Mouse (Mus musculus): ENCODE results near the gene Snx1.

Snx1 gene

DNA sequence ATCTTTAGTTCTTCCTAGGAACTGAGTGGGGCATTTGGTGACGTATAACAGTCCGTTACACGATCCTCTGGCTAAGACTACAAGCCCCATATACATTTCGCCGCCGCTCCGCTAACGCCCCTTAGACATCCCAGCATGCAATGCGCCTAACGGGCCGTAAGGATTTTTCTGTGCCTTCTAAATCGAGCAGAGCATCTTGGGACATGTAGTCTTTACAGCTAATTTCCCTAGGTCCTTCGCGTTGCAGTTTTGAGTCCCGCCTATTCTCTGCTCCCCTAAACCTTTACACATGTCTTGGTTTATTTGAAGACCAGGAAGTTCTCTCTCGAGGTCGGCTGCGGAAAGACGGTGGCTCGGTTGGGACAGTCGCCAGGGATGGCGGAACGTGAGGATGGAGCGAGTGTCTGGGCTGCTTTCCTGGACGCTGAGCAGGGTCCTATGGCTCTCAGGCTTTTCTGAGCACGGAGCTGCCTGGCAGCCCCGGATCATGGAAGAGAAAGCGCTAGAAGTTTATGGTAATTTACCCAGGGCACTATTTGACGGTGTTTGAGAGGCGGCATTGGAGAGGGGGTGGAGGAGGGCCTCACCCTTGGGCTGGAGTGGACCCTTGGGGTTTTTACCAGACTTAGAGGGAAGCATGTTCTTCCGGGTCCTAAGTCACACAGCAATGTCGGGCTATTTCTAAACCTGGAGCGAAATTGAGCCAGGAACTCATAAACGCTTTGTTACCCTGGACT, at the start of gene Snx1, which contains the start of gene Ciao2a:
Snx1 (minus strand) TSS at position 132 of the 737 bp plus-strand sequence.
Ciao2a (plus strand) TSS at position 156 of the 737 bp plus-strand sequence.
- DNase-seq (ENCODE audit: low read depth in 1 of 2, low spot score in 2 of 2), result peak; percentile 88 to 91

DNA sequence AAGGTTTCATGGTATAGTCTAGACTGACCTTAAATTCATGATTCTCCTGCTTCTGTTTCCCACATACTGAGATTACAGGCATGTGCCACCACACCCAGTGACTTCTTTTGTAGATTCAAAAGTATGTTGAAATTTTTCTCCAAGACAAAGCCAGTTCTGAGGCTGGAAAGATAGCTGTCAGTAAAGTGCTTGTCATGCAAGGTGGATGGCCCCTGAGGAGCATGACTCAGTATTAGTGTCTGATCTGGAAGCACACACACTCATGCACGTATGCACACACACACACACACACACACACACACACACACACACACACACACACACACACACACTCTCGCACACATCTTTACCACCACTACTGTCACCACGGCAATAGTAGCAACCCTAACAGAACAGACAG, 48.6 kb upstream of the Snx1 start:
- no peak for DNase-seq (ENCODE audit: low read depth in 1 of 2, low spot score in 2 of 2)

DNA sequence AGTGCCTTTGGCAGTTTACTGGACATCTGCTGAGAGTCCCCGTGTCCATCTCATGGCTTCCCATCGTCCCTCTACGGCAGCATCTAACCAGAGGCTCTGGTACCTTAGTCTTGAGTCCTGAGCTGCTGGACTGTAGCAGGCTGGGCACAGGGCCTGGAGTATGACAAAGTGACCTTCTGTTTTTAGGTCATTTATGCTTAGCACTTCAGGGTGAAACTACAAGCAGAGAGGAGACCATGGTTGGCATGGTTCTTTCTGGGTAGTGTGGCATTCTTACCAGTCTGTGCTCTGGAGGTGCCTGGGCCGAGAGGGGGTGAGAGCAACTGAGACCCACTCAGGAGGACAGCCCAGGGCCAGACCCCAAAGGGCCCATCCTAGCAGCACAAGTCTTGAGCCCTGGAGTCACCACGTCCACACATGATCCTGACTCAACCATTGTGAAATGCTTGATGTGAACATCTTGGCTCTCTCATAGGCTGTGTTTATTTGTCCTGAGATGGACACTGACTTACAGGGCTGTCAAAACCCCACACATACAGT, 47.0 kb upstream of the Snx1 start:
- no peak for DNase-seq (ENCODE audit: low read depth in 1 of 2, low spot score in 2 of 2)

DNA sequence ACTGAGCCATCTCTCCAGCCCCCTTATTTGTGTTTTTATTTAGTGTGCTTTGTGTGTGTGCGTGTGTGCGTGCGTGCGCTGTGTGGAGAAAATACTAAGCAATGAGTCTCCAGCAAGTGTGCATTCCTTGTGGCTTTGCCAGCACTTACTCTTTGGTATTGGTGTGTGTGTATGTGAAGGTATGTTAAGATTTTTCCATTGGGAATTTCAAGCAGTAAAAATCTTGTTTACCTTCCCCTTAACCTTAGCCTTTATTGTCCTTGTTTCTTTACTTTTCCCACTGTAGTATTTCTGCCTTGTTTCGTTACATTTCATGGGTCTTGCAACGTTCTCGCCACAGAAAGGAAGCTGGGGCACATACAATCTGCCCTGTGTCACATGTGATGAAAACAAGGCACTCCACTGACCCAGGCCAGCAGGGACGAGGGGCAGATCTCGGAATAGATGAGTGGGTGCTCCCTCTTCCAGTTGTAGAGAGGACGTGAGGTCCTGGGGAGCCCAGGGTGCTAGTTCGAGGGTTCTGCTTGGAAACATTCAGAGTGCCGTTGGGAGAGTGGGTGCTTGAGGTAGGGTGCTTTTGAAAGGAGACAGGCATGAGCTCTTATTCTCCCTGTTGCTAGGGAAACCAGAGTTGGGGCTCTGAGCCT, 45.0 kb upstream of the Snx1 start:
- no peak for DNase-seq (ENCODE audit: low read depth in 1 of 2, low spot score in 2 of 2)

DNA sequence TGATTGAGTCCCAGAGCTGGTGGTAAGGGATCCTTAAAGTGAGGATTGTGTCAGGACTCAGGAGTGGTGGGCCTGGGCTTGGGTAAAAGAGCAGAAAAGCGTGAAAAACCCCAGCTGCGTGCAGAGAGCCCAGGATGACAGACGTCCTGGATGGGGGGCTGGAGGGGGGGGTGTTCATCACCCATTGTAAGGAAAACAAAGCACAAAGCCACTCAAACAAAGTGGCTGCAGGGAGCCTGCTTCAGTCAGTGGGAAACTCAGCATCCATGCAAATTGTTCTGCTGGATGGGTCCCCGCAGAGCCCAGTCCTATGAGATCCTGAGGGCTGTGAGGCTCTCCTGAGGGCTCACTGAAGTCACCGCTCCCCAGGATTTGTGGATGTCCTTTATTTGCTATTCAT, 44.1 kb upstream of the Snx1 start:
- DNase-seq (ENCODE audit: low read depth in 1 of 2, low spot score in 2 of 2), result no peak

DNA sequence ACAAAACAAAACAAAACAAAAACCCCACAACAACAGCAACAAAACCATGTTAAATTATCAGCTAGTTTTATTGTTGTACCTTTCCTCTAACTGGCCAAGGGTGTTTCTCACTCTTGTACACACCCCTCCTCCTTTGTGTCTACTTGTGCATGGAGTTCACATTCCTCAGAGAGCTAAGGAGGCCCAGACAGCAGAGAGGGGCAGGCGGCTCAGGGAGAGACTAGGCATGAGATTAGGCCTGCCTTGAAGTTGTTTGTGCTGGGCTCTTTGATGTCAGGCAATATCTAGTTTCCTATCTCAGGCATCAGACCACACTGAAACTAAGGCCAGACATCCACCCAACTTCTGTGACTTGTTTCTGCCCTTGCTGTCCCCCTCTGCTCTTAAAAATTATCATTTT, 41.8 kb upstream of the Snx1 start:
- DNase-seq (ENCODE audit: low read depth in 1 of 2, low spot score in 2 of 2), result no peak

DNA sequence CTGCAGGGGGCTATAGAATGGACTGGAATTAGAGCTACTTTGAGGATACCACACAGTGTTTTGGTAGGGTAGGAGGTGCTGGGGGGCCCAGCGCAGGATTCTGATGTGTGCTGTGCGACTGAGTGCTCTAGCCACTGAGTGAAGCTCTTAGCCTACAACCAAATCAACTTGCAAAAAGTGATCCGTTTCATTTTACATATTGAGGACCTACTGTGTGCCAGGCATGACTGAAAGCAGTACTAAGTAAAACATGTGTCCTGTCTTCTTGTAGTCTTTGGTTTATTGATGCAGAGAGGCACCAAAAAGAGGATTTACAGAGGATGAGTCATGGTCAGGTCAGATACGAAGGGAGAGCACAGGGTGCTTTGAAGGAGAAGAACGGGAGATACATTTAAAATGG, 40.8 kb upstream of the Snx1 start:
- no peak for DNase-seq (ENCODE audit: low read depth in 1 of 2, low spot score in 2 of 2)

DNA sequence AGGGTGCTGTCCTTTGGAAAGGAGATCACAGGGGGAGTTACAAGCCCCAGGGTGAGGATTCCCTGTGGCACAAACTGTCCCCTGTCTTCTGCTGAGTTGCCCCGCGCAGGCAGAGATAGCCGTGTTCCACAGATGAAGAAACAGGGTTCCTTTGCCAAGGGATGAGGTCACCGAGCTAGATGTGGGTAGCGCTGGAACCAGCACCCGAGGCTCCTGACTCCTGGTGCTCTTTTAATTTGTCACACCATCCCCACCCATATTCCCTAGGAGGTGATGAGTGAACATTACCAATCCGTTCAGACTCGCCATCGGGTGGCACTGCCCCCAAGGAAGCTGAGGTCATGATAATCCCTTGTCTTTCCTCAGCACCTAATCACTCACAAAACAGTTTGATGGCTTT, 36.6 kb upstream of the Snx1 start:
- no peak for DNase-seq (ENCODE audit: low read depth in 1 of 2, low spot score in 2 of 2)

DNA sequence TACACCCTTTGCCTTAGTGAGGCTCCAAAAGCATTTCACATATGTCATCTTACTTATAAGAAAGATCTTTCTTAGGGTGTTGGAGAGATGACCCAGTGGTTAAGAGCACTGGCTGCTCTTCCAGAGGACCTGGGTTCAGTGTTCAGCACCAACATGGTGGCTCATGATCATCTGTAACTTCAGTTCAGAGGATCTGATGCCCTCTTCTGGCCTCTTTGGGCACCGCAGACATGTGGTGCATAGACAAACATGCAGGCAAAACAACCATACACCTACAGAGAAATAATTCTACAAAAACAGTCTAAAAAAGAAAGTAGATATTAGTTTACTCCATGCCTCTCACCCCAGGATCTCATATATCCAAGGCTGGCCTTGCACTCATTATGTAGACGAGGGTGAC, 33.8 kb upstream of the Snx1 start:
- no peak for DNase-seq (ENCODE audit: low read depth in 1 of 2, low spot score in 2 of 2)

DNA sequence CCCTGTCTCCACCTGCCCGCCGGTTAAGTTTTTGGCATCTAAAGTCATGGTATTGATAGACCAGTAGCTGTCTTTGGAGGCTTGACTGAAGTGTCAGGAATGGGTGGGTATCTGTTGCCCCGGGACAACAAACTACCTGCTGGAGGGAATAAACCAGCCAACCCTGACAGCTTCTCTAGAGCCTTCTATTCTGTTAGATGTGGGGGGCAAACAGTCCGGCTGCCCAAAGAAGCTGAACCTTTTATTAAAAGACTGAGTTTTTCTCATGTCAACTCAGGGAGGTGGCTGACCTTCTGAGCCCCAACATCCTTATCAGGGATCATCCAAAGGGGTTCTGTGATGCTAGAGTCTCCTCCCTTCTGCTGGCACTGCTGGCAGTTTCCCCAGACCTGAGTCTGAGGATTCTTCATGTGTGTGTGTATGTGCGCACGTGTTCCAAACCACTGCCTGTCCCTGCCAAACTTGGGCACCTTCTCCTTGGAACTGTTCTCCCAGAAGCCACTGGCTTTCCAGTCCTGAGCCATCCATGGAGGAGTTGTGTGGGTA, 32.6 kb upstream of the Snx1 start:
- DNase-seq (ENCODE audit: low read depth in 1 of 2, low spot score in 2 of 2), result no peak

DNA sequence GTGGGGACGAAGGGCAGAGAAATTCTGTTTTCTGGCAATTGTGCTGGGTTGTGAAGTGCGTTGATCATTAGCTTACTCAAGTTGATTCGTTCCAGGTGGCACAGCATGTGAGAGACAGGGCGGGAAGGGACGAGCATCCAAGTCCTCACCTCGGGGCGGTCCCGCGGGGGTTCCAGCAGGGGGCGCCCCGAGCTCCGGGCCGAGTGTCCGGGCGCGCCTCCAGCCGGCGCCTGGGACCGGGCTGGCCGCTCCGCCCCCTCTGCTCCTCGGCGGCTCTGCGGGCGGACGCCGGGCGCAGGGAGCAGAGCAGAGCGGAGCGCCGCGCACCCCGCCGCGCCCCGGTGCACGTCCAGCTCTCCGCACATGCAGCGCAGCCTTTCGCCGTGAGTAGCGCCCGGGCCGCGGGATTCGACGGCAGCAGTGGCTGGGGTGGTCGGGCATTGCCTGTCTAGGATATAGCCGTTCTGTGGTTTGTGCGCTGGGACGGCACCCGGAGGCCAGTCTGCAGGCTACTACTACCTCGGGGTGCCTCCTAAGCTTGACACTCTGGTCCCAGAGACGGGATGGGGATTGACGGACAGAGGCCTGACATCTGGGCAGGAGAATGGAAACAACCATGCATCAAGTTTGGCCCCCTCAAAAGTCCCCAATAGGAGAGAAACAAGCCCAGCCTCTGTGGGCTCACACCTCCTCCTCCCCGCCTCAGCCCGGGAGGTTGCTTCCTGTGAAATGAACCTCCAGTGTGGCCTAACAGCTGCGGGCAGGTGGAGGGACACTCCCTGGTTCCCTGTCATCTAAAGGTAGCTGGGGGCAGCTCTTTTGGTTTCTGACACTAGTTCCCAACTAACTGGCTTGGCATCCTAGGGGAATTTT, 31.8 kb upstream of the Snx1 start, which contains the start of gene Dapk2:
Dapk2 (plus strand) TSS at position 266 of the 873 bp plus-strand sequence.
- peak; percentile 45 to 56 for DNase-seq (ENCODE audit: low read depth in 1 of 2, low spot score in 2 of 2)

DNA sequence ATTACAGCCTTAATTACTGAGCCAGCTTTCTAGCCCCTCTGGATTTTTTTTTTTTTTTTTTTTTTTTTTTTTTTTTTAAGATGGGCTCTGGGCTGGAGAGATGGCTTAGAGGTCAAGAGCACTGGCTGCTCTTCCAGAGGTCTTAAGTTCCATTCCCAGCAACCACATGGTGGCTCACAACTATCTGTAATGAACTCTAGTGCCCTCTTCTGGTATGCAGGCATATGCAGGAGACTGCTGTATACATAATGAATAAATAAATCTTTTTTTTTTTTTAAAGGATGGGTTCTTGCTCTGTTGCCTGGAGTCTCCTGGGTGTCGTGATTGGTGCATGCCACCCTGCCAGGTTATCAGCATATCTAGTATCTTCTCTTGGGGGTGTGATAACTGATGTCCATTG, 29.1 kb upstream of the Snx1 start:
- DNase-seq (ENCODE audit: low read depth in 1 of 2, low spot score in 2 of 2), result no peak

DNA sequence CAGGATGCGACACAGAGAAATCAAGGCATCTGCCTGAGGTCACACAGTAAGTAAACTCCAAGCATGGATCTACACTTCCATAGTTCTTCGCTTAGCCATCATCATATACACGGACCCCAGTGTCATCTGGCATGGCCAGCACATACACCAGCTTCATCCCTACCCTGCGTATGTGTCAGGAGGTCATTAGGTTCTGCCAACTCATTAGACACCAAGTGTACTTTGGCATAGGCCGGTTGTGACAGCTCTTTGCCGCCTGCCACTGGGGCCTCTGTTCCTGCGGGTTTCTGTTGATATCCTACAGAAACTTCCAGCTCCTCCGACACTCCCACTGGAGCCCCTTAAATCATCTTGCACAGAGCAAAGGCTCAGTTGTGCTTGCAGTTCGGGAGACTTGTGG, 27.6 kb upstream of the Snx1 start:
- DNase-seq (ENCODE audit: low read depth in 1 of 2, low spot score in 2 of 2), result no peak

DNA sequence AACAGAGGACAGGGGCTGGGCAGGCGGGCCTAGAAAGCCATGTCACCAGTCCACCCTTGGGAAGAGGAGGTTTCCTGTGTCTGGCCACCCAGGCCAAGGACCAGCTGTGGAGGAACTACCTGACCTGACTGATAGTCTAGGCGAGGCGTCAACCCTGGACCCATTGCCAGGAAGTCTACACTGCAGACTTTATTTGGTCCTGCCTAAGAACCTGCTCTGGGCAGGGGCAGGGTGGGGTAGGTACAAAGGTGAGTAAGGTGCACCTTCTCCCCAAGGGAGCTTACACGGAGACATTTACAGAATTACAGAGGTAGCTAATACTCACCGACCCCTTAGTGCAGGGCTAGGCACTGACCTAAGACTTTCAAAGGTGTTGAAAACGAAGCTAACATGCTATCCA, 27.2 kb upstream of the Snx1 start:
- DNase-seq (ENCODE audit: low read depth in 1 of 2, low spot score in 2 of 2), result no peak

DNA sequence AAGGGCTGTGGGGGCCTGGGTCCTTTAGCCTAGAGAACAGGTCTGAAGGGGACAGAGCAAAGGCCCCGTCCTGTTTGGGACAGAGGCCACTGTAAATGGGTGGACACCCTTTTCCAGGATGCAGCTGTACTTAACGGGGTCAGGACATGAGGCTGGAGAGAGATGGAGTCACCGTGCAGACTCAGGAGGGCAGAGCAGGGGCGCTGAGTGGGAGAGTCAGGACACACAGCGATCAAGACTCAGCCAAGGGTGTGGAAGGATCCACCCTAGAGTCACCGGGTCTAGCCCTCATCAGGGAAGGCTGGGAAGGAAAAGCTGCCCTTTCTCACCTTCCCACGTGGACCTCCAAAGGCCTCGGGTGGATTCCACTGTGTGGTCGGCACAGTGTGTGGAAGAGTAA, 25.6 kb upstream of the Snx1 start:
- DNase-seq (ENCODE audit: low read depth in 1 of 2, low spot score in 2 of 2), result no peak

DNA sequence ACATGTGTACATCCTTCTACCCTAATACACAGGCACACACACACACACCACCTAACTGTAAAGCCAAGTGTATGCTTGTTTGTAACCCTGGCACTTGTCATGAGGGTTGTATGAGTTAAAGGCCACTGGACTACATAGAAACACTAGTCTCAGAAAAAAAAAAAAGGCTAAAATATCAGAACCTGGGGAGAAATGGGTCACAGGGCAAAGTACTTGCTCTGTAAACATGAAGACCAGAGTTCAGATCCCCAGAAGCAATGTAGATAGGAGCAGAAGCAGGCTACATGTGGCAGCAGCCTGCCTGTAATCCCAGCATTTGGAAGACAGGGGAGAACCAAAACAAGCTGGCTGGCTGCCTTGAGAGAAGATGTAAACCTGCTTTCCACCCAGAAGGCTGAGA, 19.8 kb upstream of the Snx1 start:
- no peak for DNase-seq (ENCODE audit: low read depth in 1 of 2, low spot score in 2 of 2)

DNA sequence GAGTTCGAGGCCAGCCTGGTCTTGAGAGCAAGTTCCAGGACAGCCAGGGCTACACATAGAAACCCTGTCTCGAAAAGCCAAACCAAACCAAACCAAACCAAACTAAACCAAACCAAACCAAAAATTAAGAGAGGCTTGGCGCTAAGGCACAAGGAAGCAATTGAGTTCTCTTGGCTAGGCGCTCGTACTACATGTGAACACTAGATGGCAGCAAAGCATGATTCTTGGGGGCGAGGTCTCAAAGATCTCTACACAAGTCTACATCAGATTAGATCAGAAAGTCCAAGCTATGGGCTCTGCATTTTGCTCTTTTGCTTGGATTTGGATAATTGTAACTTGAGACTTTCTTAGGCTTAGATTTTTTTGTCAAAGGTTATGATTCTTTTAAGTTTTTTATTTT, 17.9 kb upstream of the Snx1 start:
- no peak for DNase-seq (ENCODE audit: low read depth in 1 of 2, low spot score in 2 of 2)

DNA sequence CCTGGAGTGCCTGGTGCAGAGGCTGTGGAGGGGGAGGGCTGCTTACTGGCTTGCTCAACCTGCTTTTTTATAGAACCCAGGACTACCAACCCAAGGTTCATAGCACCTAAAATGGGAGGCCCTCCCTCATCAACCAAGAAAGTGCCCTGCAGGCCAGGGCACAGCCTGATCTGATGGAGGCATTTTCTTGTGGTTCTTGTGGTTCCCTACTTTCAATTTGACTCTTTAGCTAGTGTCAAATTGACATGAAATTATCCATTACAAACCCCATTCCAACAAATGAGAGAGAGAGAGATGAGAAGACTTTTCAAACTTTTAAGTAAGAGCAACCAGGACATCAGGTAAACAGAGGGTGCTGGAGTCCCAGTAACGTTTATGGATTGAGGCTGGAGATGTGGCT, 15.9 kb upstream of the Snx1 start:
- no peak for DNase-seq (ENCODE audit: low read depth in 1 of 2, low spot score in 2 of 2)

DNA sequence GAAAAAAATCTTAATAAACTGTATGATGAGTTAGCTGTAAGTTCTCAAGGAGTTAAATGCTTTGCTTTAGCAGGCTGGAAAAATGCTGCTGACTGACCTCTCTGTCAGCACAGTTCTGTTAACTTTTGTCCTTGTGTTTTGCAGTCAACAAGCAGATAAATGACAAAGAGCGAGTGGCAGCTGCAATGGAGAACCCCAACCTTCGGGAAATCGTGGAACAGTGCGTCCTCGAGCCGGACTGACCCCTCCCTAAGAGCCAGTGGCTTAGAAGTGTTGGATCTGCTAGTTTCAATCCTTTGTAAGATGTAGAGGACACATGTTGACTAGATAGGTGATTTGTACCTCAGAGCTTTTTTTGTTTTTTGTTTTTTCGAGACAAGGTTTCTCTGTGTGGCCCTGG, 11.8 kb upstream of the Snx1 start:
- DNase-seq (ENCODE audit: low read depth in 1 of 2, low spot score in 2 of 2), result no peak

DNA sequence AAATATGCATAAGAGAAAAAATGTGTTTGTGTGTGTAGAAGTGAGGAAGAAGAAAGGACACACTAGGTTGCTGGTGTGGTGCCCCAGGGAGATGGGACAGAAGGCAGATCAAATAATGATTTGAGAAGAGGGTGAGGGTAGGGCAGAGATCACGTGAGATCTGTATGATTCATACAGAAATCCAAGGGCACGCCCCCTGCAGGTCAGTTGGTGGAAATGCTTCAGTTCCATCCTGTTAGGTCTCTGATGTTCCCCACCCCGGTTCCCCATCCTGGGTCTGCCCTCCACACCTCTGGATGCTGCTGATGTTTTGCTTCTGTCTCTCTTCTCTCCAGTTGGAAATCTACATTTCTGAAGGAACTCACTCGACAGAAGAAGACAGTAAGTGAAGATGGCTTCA, 9.6 kb upstream of the Snx1 start:
- no peak for DNase-seq (ENCODE audit: low read depth in 1 of 2, low spot score in 2 of 2)

DNA sequence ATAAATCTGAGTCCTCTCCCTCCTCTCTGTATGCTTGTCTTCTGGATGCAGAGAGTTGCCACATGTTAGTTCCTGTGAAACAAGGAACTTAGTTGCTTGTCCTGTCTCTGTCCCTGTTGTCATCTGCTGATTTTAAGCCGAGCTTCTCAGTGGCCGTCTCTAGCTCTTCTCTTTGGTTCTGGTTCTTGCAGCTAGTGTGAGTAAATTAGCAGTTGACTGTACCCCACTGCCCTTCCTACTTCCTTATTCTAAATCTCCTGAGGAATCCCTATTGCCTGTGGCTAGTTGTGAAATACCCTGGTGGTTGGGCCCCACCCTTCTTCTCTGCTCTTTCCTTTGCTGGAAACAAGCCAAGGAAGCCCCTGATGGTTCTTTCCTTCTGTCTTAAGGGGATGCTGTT, 5.1 kb upstream of the Snx1 start:
- DNase-seq (ENCODE audit: low read depth in 1 of 2, low spot score in 2 of 2), result peak; percentile 53 to 80
